Mouse (Mus musculus): ENCODE results near the gene Eps8.
"Not testable (repeated sequence)": the region's sequence is repeated elsewhere in the genome, so short reads cannot be mapped to it uniquely, and the experiment has no call there.

Eps8 gene

GRCm38 (mm10) chr6:137509341-137510045 is 145.2 kb downstream of the Eps8 start:
- DNase-seq: no peak

- DNase-seq: no peak
These were observed 145.7 kb downstream of the Eps8 start for GRCm38 (mm10) chr6:137508936-137509335.

- DNase-seq: no peak
These were observed 148.1 kb downstream of the Eps8 start for GRCm38 (mm10) chr6:137506563-137506962.

- no peak for DNase-seq
These were observed 149.0 kb downstream of the Eps8 start for GRCm38 (mm10) chr6:137505555-137506227.

GRCm38 (mm10) chr6:137504052-137504451 is 150.6 kb downstream of the Eps8 start:
- DNase-seq: no peak

GRCm38 (mm10) chr6:137503462-137503861 is 151.2 kb downstream of the Eps8 start:
- DNase-seq: no peak

- DNase-seq: no peak
These were observed 151.7 kb downstream of the Eps8 start for GRCm38 (mm10) chr6:137503009-137503408.

GRCm38 (mm10) chr6:137498781-137499180 is 155.9 kb downstream of the Eps8 start:
- no peak for DNase-seq

GRCm38 (mm10) chr6:137497208-137497835 is 157.4 kb downstream of the Eps8 start:
- no peak for DNase-seq

GRCm38 (mm10) chr6:137496562-137496961 is 158.1 kb downstream of the Eps8 start:
- no peak for DNase-seq

- DNase-seq: no peak
These were observed 159.4 kb downstream of the Eps8 start for GRCm38 (mm10) chr6:137495233-137495632.

GRCm38 (mm10) chr6:137494801-137495200 is 159.9 kb downstream of the Eps8 start:
- no peak for DNase-seq

- DNase-seq: no peak
These were observed 160.6 kb downstream of the Eps8 start for GRCm38 (mm10) chr6:137494136-137494475.

GRCm38 (mm10) chr6:137493211-137494135 is 161.2 kb downstream of the Eps8 start:
- no peak for DNase-seq

GRCm38 (mm10) chr6:137492582-137492981 is 162.1 kb downstream of the Eps8 start:
- DNase-seq: no peak

- DNase-seq: no peak
These were observed 163.0 kb downstream of the Eps8 start for GRCm38 (mm10) chr6:137491659-137492058.

GRCm38 (mm10) chr6:137490115-137490514 is 164.6 kb downstream of the Eps8 start:
- DNase-seq: no peak

GRCm38 (mm10) chr6:137487443-137487842 is 167.2 kb downstream of the Eps8 start:
- DNase-seq: no peak

- DNase-seq: no peak
These were observed 171.8 kb downstream of the Eps8 start for GRCm38 (mm10) chr6:137482891-137483290.

GRCm38 (mm10) chr6:137475695-137476094 is 179.0 kb downstream of the Eps8 start:
- not testable (repeated sequence) for DNase-seq

GRCm38 (mm10) chr6:137473433-137473832 is 181.2 kb downstream of the Eps8 start:
- no peak for DNase-seq

GRCm38 (mm10) chr6:137472129-137472528 is 182.5 kb downstream of the Eps8 start:
- DNase-seq: no peak
